Mouse (Mus musculus) intestine, embryonic 16.5 days (tissue): ENCODE results near the gene Fbxl14. TPM values are rescaled to one million over a fixed set of nuclear protein-coding genes. Genes with fewer than 3 reads are reported as not detected.

Experiments
- ATAC-seq: fragments of 200-750 bp; cut with Nextera tagmentation; 2 replicates; pipeline ENCODE4 v1.8.0; 2017; ENCODE audit warnings: moderate TSS enrichment, moderate library complexity
- H3K27ac ChIP-seq: fragments of 300-500 bp; sonication (generic); 2 replicates; pipeline ENCODE4 v1.5.1; 2014; ENCODE audit warnings: mild to moderate bottlenecking, low read length
- H3K27me3 ChIP-seq: fragments of 300-500 bp; sonication (generic); replicated peaks from 2 replicates; pipeline ENCODE4 v1.6.1; 2014; ENCODE audit warnings: low read length, control low read depth, mixed read lengths; ENCODE audit not compliant: control insufficient read depth, insufficient read depth
- H3K36me3 ChIP-seq: fragments of 300-500 bp; sonication (generic); 2 replicates; pipeline ENCODE4 v1.6.1; 2014; ENCODE audit warnings: low read length, control low read depth; ENCODE audit not compliant: control insufficient read depth, insufficient read depth
- H3K4me1 ChIP-seq: fragments of 300-500 bp; sonication (generic); 2 replicates; pipeline ENCODE4 v1.6.1; 2014; ENCODE audit warnings: low read length, control low read depth, mixed read lengths; ENCODE audit not compliant: control insufficient read depth, insufficient read depth
- H3K4me2 ChIP-seq: fragments of 300-500 bp; sonication (generic); 2 replicates; pipeline ENCODE4 v1.6.1; 2014; ENCODE audit warnings: low read depth, low read length, control low read depth
- H3K4me3 ChIP-seq: fragments of 300-500 bp; sonication (generic); 2 replicates; pipeline ENCODE4 v1.5.1; 2014; ENCODE audit warnings: mild to moderate bottlenecking, low read length
- H3K9ac ChIP-seq: fragments of 300-500 bp; sonication (generic); 2 replicates; pipeline ENCODE4 v1.6.1; 2014; ENCODE audit warnings: low read depth, low read length
- H3K9me3 ChIP-seq: fragments of 300-500 bp; sonication (generic); 2 replicates; pipeline ENCODE4 v1.6.1; 2016; ENCODE audit warnings: low read length, control low read depth; ENCODE audit not compliant: control insufficient read depth
- WGBS: fragments of 180-500 bp; shearing (Covaris S2); extraction: QIAGEN DNeasy Blood & Tissue Kit; methylation state at CpG from one replicate; pipeline ENCODE4 v1.1.7; 2014; 5-methylcytosine and 5-hydroxymethylcytosine counted together
- polyA plus RNA-seq: library from polyadenylated mRNA; unstranded; fragments of >200 nt; fragmentation: Nextera tagmentation; extraction: Ambion mirVana; gene quantifications from 2 replicates; pipeline ENCODE4 v1.2.1, GENCODE M21; 2015

Gene Fbxl14
- polyA plus RNA-seq, 1 experiment from 2014 or later: 3.7 TPM

- H3K4me3 ChIP-seq: no peak overlapping the region
- 87% methylated on average over 9 of the region's 9 CpGs for WGBS
- no peak overlapping the region for H3K4me2 ChIP-seq
- H3K9me3 ChIP-seq: no peaks in the 10 kb centered on the region
- peaks cover 33% of the 10 kb centered on the region for H3K4me1 ChIP-seq
- H3K27ac ChIP-seq: no peak overlapping the region
- H3K36me3 ChIP-seq: no peaks in the 10 kb centered on the region
- ATAC-seq: 0 out of 2 replicates have a peak, but pooled peaks have one; percentile 14
- H3K9ac ChIP-seq: no peak overlapping the region
- H3K27me3 ChIP-seq: no peaks in the 10 kb centered on the region
These were observed 8.2 kb downstream of the Fbxl14 start for GRCm38 (mm10) chr6:119487619-119488018.

- no peak overlapping the region for H3K27ac ChIP-seq
These were observed 10.3 kb downstream of the Fbxl14 start for GRCm38 (mm10) chr6:119489765-119490164.

GRCm38 (mm10) chr6:119490549-119490948 is 11.1 kb downstream of the Fbxl14 start:
- Histone ChIP-seq H3K27me3 (no peaks in the 10 kb centered on the region), H3K36me3 (no peaks in the 10 kb centered on the region), H3K9me3 (no peaks in the 10 kb centered on the region), H3K4me3 (no peak overlapping the region), H3K4me1 (peaks cover 19% of the 10 kb centered on the region), H3K27ac (no peak overlapping the region), H3K4me2 (0 out of 2 replicates have a peak overlapping the region, but pooled peaks have one; percentile 14), H3K9ac (no peak overlapping the region)
- WGBS: 48% methylated on average over 11 of the region's 11 CpGs
- ATAC-seq: no peak

More at GRCm38 (mm10) chr6:119489765-119490164, 10.3 kb downstream of the Fbxl14 start:
- Histone ChIP-seq H3K9me3 (no peaks in the 10 kb centered on the region), H3K4me2 (no peak overlapping the region), H3K9ac (no peak overlapping the region), H3K4me3 (no peak overlapping the region), H3K27me3 (no peaks in the 10 kb centered on the region), H3K36me3 (no peaks in the 10 kb centered on the region), H3K4me1 (peaks cover 19% of the 10 kb centered on the region)
- ATAC-seq: no peak
- 13% methylated on average over 5 of the region's 5 CpGs for WGBS

- no peak for ATAC-seq
- H3K27me3 ChIP-seq: no peaks in the 10 kb centered on the region
- peaks cover 14% of the 10 kb centered on the region for H3K4me1 ChIP-seq
- H3K9me3 ChIP-seq: no peaks in the 10 kb centered on the region
- 60% methylated on average over 11 of the region's 11 CpGs for WGBS
- H3K9ac ChIP-seq: no peak overlapping the region
- H3K36me3 ChIP-seq: no peaks in the 10 kb centered on the region
- H3K4me2 ChIP-seq: no peak overlapping the region
- no peak overlapping the region for H3K27ac ChIP-seq
- no peak overlapping the region for H3K4me3 ChIP-seq
These were observed 11.5 kb downstream of the Fbxl14 start for GRCm38 (mm10) chr6:119491006-119491405.

GRCm38 (mm10) chr6:119491997-119492629 is 12.6 kb downstream of the Fbxl14 start:
- Histone ChIP-seq H3K4me3 (no peak overlapping the region), H3K27ac (no peak overlapping the region), H3K27me3 (no peaks in the 10 kb centered on the region), H3K36me3 (no peaks in the 10 kb centered on the region), H3K4me1 (peaks cover 7% of the 10 kb centered on the region), H3K9me3 (no peaks in the 10 kb centered on the region), H3K9ac (no peak overlapping the region), H3K4me2 (no peak overlapping the region)
- ATAC-seq: no peak
- WGBS: 71% methylated on average over 9 of the region's 9 CpGs

- Histone ChIP-seq H3K27ac (no peak overlapping the region), H3K27me3 (no peaks in the 10 kb centered on the region), H3K9ac (no peak overlapping the region), H3K9me3 (no peaks in the 10 kb centered on the region), H3K36me3 (no peaks in the 10 kb centered on the region), H3K4me2 (no peak overlapping the region), H3K4me1 (peaks cover 7% of the 10 kb centered on the region), H3K4me3 (no peak overlapping the region)
- ATAC-seq: no peak
- 47% methylated on average over 7 of the region's 7 CpGs for WGBS
These were observed 13.2 kb downstream of the Fbxl14 start for GRCm38 (mm10) chr6:119492630-119493014.

- Histone ChIP-seq H3K27ac (no peak overlapping the region), H3K4me1 (peaks cover 4% of the 10 kb centered on the region; the same call in 1 of the 2 replicates), H3K27me3 (no peaks in the 10 kb centered on the region), H3K9me3 (no peaks in the 10 kb centered on the region), H3K4me3 (no peak overlapping the region), H3K4me2 (no peak overlapping the region), H3K9ac (no peak overlapping the region), H3K36me3 (no peaks in the 10 kb centered on the region)
- ATAC-seq: peak; percentile 63
- WGBS: 12% methylated on average over 5 of the region's 5 CpGs
These were observed 19.8 kb downstream of the Fbxl14 start for GRCm38 (mm10) chr6:119499271-119499670.

GRCm38 (mm10) chr6:119500086-119500485 is 20.6 kb downstream of the Fbxl14 start:
- no peak overlapping the region for H3K27ac ChIP-seq
- no peaks in the 10 kb centered on the region for H3K27me3 ChIP-seq
- H3K4me3 ChIP-seq: no peak overlapping the region
- 62% methylated on average over 5 of the region's 5 CpGs for WGBS
- H3K9me3 ChIP-seq: no peaks in the 10 kb centered on the region
- H3K9ac ChIP-seq: no peak overlapping the region
- peaks cover 4% of the 10 kb centered on the region; the same call in 1 of the 2 replicates for H3K4me1 ChIP-seq
- H3K4me2 ChIP-seq: no peak overlapping the region
- H3K36me3 ChIP-seq: no peaks in the 10 kb centered on the region
- no peak for ATAC-seq

- peaks cover 7% of the 10 kb centered on the region; the same call in 1 of the 2 replicates for H3K4me1 ChIP-seq
- H3K9ac ChIP-seq: no peak overlapping the region
- H3K36me3 ChIP-seq: no peaks in the 10 kb centered on the region
- H3K27ac ChIP-seq: no peak overlapping the region
- H3K9me3 ChIP-seq: no peaks in the 10 kb centered on the region
- 66% methylated on average over 9 of the region's 9 CpGs for WGBS
- H3K4me2 ChIP-seq: no peak overlapping the region
- H3K4me3 ChIP-seq: no peak overlapping the region
- no peak for ATAC-seq
- no peaks in the 10 kb centered on the region for H3K27me3 ChIP-seq
These were observed 22.6 kb downstream of the Fbxl14 start for GRCm38 (mm10) chr6:119502031-119502430.

- no peak for ATAC-seq
- Histone ChIP-seq H3K36me3 (no peaks in the 10 kb centered on the region), H3K4me1 (0 out of 2 replicates have a peak, but pooled peaks cover 3% of the 10 kb centered on the region), H3K9me3 (no peaks in the 10 kb centered on the region), H3K4me3 (no peak overlapping the region), H3K27ac (no peak overlapping the region), H3K4me2 (no peak overlapping the region), H3K9ac (no peak overlapping the region), H3K27me3 (no peaks in the 10 kb centered on the region)
- WGBS: 80% methylated on average over 8 of the region's 8 CpGs
These were observed 25.3 kb downstream of the Fbxl14 start for GRCm38 (mm10) chr6:119504756-119505155.
